Mouse (Mus musculus): ENCODE data around the gene Dnajc15.

DNA sequence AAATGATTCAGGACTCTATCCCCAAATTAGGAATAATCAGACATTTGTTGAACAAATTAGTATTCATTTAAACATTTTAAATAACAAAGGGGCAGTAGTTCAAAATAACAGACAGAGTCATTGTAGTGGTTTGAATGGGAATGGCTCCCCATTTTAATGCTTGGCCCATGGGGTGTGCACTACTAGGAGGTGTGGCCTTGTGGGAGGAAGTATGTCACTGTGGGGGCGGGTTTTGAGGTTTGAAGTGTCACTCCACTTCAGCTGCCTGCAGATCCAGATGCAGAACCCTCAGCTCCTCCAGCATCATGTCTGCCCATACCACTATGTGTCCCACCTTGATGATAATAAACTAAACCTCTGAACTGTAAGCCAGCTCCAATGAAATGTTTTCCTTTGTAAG is 26.6 kb downstream of the Dnajc15 start:
- no peak for TF ChIP-seq CTCF (IDR thresholded peaks at IDR 0.05; ENCODE audit: insufficient read depth, low read length)
- TF ChIP-seq POLR2A (IDR thresholded peaks at IDR 0.05; ENCODE audit: borderline replicate concordance, extremely low read depth, low read depth, low read length): no peak

All from lung, adult 2 months (tissue).